Mouse (Mus musculus): ENCODE data around the gene Krt19. TPM values are rescaled to one million over a fixed set of nuclear protein-coding genes. Genes with fewer than 3 reads are reported as not detected.

The Krt19 gene
- total and polyA plus RNA-seq, 3 experiments, result not detected

DNA sequence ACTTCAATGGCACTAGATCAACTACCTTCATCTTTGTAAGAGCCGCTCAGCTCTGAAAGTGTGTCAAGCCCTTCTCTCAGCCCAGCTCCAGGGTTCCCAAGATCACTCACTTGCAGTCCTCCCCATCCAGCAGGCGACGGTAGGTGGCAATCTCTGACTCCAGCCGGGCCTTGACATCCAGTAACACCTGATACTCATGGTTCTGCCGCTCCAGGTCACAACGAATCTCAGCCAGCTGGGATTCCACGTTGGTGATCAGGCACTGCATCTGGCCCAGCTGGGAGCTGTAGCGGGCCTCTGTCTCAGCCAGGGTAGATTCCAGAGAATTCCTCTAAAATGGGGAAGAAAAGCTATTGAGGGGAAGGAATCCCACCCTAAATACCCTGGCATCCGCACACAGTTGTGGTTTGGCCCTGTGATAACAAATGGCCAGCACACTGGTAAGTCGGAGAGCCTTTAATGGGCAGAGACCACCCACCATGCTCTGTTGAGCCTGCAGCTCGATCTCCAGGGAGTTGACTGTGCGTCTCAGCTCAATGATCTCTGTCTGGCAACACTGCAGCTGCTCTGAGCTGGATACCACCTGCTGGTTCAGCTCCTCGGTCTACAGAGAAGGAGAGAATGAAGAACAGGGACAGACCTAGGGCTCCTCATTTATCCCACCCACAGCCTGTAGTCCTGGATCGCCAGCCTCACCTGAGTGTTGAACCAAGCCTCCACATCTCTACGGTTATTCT lies 45.6 kb downstream of the Krt19 start:
- Histone ChIP-seq H3K79me2 (ENCODE audit: control insufficient read depth, insufficient read depth, low read length, poor library complexity) (no peaks in the 10 kb centered on the region), H3K4me1 (ENCODE audit: control insufficient read depth in 1 of 2, insufficient read depth in 2 of 2, low read length in 2 of 2) (no peaks in the 10 kb centered on the region), H3K36me3 (ENCODE audit: control insufficient read depth in 1 of 2, insufficient read depth in 2 of 2, low read length in 2 of 2) (no peaks in the 10 kb centered on the region), H3K4me3 (ENCODE audit: control insufficient read depth in 1 of 2, insufficient read depth in 1 of 2, low read depth in 2 of 2, low read length in 2 of 2) (no peak overlapping the region), H3K27me3 (ENCODE audit: control insufficient read depth in 1 of 2, insufficient read depth in 2 of 2, low read length in 2 of 2) (no peaks in the 10 kb centered on the region), H3K27ac (ENCODE audit: control insufficient read depth, low read depth, low read length) (no peak overlapping the region), H3K9me3 (replicated peaks; ENCODE audit: insufficient read depth, low read length) (no peaks in the 10 kb centered on the region), H3K9ac (ENCODE audit: control insufficient read depth, low read depth, low read length, poor library complexity, severe bottlenecking) (no peak overlapping the region)
- TF ChIP-seq SIN3A (IDR thresholded peaks at IDR 0.05; ENCODE audit: low read length), result no peak
- TF ChIP-seq MAX (IDR thresholded peaks at IDR 0.05; ENCODE audit: low read length), result no peak
- no peak for TF ChIP-seq POLR2AphosphoS2 (IDR thresholded peaks at IDR 0.05; ENCODE audit: low read length)
- no peak for TF ChIP-seq TAL1 (IDR thresholded peaks at IDR 0.05; ENCODE audit: low read length)
- TF ChIP-seq MXI1 (IDR thresholded peaks at IDR 0.05; ENCODE audit: low read depth, low read length), result no peak
- no peak for TF ChIP-seq SMC3 (IDR thresholded peaks at IDR 0.05; ENCODE audit: low read depth, low read length)
- TF ChIP-seq MYC (IDR thresholded peaks at IDR 0.05; ENCODE audit: low read depth, low read length), result no peak
- no peak for TF ChIP-seq UBTF (IDR thresholded peaks at IDR 0.05; ENCODE audit: borderline replicate concordance, insufficient read depth, low read depth, low read length)
- no peak for DNase-seq (ENCODE audit: low read depth, low spot score)

DNA sequence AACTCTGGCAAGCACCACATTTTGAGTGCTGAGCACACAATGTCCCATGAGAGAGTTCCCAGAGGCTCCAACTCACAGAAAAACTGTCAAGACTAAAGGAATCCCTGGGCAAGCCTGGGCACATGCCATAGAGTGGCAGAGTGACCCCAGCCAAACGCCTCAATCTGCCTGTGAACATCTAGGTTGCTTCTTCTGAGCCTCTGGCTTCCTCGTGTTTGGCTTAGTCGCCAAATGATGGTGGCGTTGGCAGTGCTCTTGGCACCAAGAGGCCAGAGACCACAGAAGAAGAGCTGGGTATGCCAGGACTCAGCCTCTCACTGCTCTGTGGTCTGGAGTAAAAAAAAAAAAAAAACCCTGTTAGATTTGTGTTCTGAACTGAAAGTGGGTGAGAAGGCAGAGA lies 48.1 kb downstream of the Krt19 start:
- no peaks in the 10 kb centered on the region for H3K4me1 ChIP-seq (ENCODE audit: control insufficient read depth in 1 of 2, insufficient read depth in 2 of 2, low read length in 2 of 2)
- H3K36me3 ChIP-seq (ENCODE audit: control insufficient read depth in 1 of 2, insufficient read depth in 2 of 2, low read length in 2 of 2), result no peaks in the 10 kb centered on the region
- H3K27ac ChIP-seq (ENCODE audit: control insufficient read depth, low read depth, low read length), result no peak overlapping the region
- no peak overlapping the region for H3K4me3 ChIP-seq (ENCODE audit: control insufficient read depth in 1 of 2, insufficient read depth in 1 of 2, low read depth in 2 of 2, low read length in 2 of 2)
- H3K9ac ChIP-seq (ENCODE audit: control insufficient read depth, low read depth, low read length, poor library complexity, severe bottlenecking), result no peak overlapping the region
- no peak for TF ChIP-seq USF2 (IDR thresholded peaks at IDR 0.05; ENCODE audit: borderline replicate concordance in 1 of 2, insufficient read depth in 1 of 2, low read depth in 1 of 2, low read length in 2 of 2)
- DNase-seq (ENCODE audit: low read depth, low spot score), result no peak
- H3K9me3 ChIP-seq (replicated peaks; ENCODE audit: insufficient read depth, low read length), result no peaks in the 10 kb centered on the region
- no peaks in the 10 kb centered on the region for H3K27me3 ChIP-seq (ENCODE audit: control insufficient read depth in 1 of 2, insufficient read depth in 2 of 2, low read length in 2 of 2)
- no peaks in the 10 kb centered on the region for H3K79me2 ChIP-seq (ENCODE audit: control insufficient read depth, insufficient read depth, low read length, poor library complexity)

DNA sequence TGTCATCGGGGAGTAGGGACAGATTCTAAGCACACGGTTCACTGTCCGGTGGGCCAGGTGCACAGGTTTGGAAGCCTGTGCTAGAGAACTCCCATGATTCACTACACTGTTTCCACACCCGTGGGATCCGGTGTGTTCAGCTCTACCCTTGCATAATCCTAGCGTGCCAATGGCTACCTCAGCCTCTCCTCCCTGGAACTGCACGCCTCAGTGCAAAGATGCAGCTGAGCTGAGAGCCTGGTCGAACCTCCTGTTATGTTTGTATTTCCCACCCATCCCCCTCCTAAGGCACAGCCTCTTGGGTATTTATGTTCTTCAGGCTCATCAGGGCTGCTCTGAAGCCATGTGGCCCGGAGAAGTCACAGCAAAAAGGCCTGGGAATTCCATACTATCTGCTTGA lies 50.6 kb downstream of the Krt19 start:
- Histone ChIP-seq H3K9ac (ENCODE audit: control insufficient read depth, low read depth, low read length, poor library complexity, severe bottlenecking) (no peak overlapping the region), H3K27me3 (ENCODE audit: control insufficient read depth in 1 of 2, insufficient read depth in 2 of 2, low read length in 2 of 2) (no peaks in the 10 kb centered on the region), H3K9me3 (replicated peaks; ENCODE audit: insufficient read depth, low read length) (no peaks in the 10 kb centered on the region), H3K36me3 (ENCODE audit: control insufficient read depth in 1 of 2, insufficient read depth in 2 of 2, low read length in 2 of 2) (no peaks in the 10 kb centered on the region), H3K4me3 (ENCODE audit: control insufficient read depth in 1 of 2, insufficient read depth in 1 of 2, low read depth in 2 of 2, low read length in 2 of 2) (no peak overlapping the region), H3K4me1 (ENCODE audit: control insufficient read depth in 1 of 2, insufficient read depth in 2 of 2, low read length in 2 of 2) (no peaks in the 10 kb centered on the region), H3K27ac (ENCODE audit: control insufficient read depth, low read depth, low read length) (no peak overlapping the region), H3K79me2 (ENCODE audit: control insufficient read depth, insufficient read depth, low read length, poor library complexity) (no peaks in the 10 kb centered on the region)
- DNase-seq (ENCODE audit: low read depth, low spot score), result no peak
- no peak for TF ChIP-seq UBTF (IDR thresholded peaks at IDR 0.05; ENCODE audit: borderline replicate concordance, insufficient read depth, low read depth, low read length)
- no peak for TF ChIP-seq E2F4 (IDR thresholded peaks at IDR 0.05; ENCODE audit: borderline replicate concordance, low read depth, low read length)
- TF ChIP-seq JUND (IDR thresholded peaks at IDR 0.05; ENCODE audit: low read depth, low read length), result no peak
- no peak for TF ChIP-seq CHD2 (IDR thresholded peaks at IDR 0.05; ENCODE audit: low read length)
- TF ChIP-seq MYC (IDR thresholded peaks at IDR 0.05; ENCODE audit: low read depth, low read length), result no peak
- no peak for TF ChIP-seq RAD21 (IDR thresholded peaks at IDR 0.05; ENCODE audit: low read depth, low read length)
- no peak for TF ChIP-seq NRF1 (IDR thresholded peaks at IDR 0.05; ENCODE audit: insufficient read depth, low read depth, low read length, poor library complexity, severe bottlenecking)
